Mouse (Mus musculus): ENCODE measurements around the gene Trim60. TPM values are rescaled to one million over a fixed set of nuclear protein-coding genes. Genes with fewer than 3 reads are reported as not detected.

Trim60 gene
- total and polyA plus RNA-seq, 3 experiments: not detected

DNA sequence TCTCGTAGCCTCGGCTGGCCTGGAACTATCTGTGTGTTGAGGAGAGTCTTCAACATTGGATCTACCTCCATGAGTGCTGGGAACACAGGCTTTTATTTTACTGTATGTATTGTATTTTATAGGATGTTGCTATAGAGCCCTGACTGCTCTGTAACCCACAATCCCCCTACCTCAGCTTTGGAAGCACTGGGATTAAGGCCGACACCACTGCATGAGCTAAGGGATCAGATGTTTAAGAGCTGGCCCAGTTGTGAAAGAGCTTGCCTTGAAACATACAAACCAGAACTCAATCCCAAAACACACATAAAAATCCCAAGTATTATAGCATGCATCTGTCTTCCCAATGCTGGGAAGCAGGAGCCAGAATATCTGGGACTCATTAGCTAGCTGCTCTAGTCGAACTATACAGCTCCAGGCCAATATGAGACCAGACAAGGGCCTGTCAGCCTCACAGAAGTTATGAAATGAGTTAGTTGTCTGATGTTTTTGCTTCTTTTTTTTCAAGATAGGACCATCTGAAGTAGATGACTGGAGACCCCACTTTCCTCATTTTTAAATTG lies 19.5 kb downstream of the Trim60 start:
- TF ChIP-seq SMC3 (IDR thresholded peaks at IDR 0.05; ENCODE audit: low read depth, low read length): no peak
- TF ChIP-seq CTCF (IDR thresholded peaks at IDR 0.05 in 2 of 3, conservative IDR thresholded peaks at IDR 0.05 in 1 of 3; ENCODE audit: control insufficient read depth in 1 of 3, insufficient read depth in 1 of 3, low read depth in 2 of 3, low read length in 3 of 3, poor library complexity in 1 of 3, severe bottlenecking in 1 of 3): no peak
- no peak for TF ChIP-seq JUND (IDR thresholded peaks at IDR 0.05; ENCODE audit: low read depth, low read length)
- TF ChIP-seq GATA1 (IDR thresholded peaks at IDR 0.05; ENCODE audit: low read depth, low read length): no peak
- no peak for TF ChIP-seq ZNF384 (IDR thresholded peaks at IDR 0.05; ENCODE audit: low read depth, low read length)
- TF ChIP-seq MAZ (IDR thresholded peaks at IDR 0.05; ENCODE audit: low read depth, low read length): no peak
- TF ChIP-seq ZC3H11A (IDR thresholded peaks at IDR 0.05; ENCODE audit: low read depth, low read length): no peak
- no peak for TF ChIP-seq UBTF (IDR thresholded peaks at IDR 0.05; ENCODE audit: borderline replicate concordance, insufficient read depth, low read depth, low read length)
- TF ChIP-seq MAX (IDR thresholded peaks at IDR 0.05; ENCODE audit: low read length): no peak
- no peak for TF ChIP-seq ZKSCAN1 (IDR thresholded peaks at IDR 0.05; ENCODE audit: low read depth, low read length)
- TF ChIP-seq E2F4 (IDR thresholded peaks at IDR 0.05; ENCODE audit: borderline replicate concordance, low read depth, low read length): no peak
- TF ChIP-seq TBP (IDR thresholded peaks at IDR 0.05; ENCODE audit: low read depth, low read length): no peak
- no peak for TF ChIP-seq TAL1 (IDR thresholded peaks at IDR 0.05; ENCODE audit: low read length)
- Histone ChIP-seq H3K27me3 (ENCODE audit: control insufficient read depth in 1 of 2, insufficient read depth in 2 of 2, low read length in 2 of 2) (no peaks in the 10 kb centered on the region), H3K9ac (ENCODE audit: control insufficient read depth, low read depth, low read length, poor library complexity, severe bottlenecking) (no peak overlapping the region), H3K36me3 (ENCODE audit: control insufficient read depth in 1 of 2, insufficient read depth in 2 of 2, low read length in 2 of 2) (no peaks in the 10 kb centered on the region), H3K4me3 (ENCODE audit: control insufficient read depth in 1 of 2, insufficient read depth in 1 of 2, low read depth in 2 of 2, low read length in 2 of 2) (no peak overlapping the region), H3K4me1 (ENCODE audit: control insufficient read depth in 1 of 2, insufficient read depth in 2 of 2, low read length in 2 of 2) (no peaks in the 10 kb centered on the region), H3K27ac (ENCODE audit: control insufficient read depth, low read depth, low read length) (no peak overlapping the region), H3K79me2 (ENCODE audit: control insufficient read depth, insufficient read depth, low read length, poor library complexity) (no peaks in the 10 kb centered on the region), H3K9me3 (replicated peaks; ENCODE audit: insufficient read depth, low read length) (no peaks in the 10 kb centered on the region)
- DNase-seq (ENCODE audit: low read depth, low spot score): no peak

DNA sequence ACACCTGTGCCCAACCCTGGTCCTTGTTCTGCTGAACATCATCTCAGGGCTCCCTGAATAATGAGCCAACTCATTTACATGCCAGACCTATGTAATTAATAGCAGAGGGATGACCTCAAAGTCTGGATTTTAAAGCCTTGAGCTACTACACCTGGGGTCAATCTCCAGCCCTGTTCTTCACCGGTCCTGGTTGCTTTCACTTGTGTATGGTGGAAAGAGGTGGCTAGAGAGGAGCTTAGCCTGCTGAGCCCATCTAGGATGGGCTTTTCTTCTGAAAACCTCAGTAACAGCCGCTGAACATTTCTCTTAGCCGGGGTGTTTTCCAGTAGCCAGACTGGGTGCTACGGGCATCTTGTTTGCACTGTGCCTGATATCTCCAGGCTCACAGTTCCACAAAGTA lies 30.7 kb downstream of the Trim60 start, which contains the start of gene Trim75:
TSS of gene Trim75 (minus strand) at position 101 of the 400 bp plus-strand sequence.
- DNase-seq (ENCODE audit: low read depth, low spot score): no peak
- TF ChIP-seq NELFE (IDR thresholded peaks at IDR 0.05; ENCODE audit: low read depth, low read length): no peak
- TF ChIP-seq MYC (IDR thresholded peaks at IDR 0.05; ENCODE audit: low read depth, low read length): no peak
- no peak for TF ChIP-seq TBP (IDR thresholded peaks at IDR 0.05; ENCODE audit: low read depth, low read length)
- TF ChIP-seq POLR2AphosphoS5 (IDR thresholded peaks at IDR 0.05; ENCODE audit: borderline replicate concordance, low read depth, low read length): no peak
- TF ChIP-seq HCFC1 (IDR thresholded peaks at IDR 0.05; ENCODE audit: low read depth, low read length): no peak
- no peak for TF ChIP-seq KAT2A (conservative IDR thresholded peaks at IDR 0.05; ENCODE audit: low read depth, low read length)
- no peak for TF ChIP-seq USF2 (IDR thresholded peaks at IDR 0.05; ENCODE audit: borderline replicate concordance in 1 of 2, insufficient read depth in 1 of 2, low read depth in 1 of 2, low read length in 2 of 2)
- TF ChIP-seq ZMIZ1 (IDR thresholded peaks at IDR 0.05; ENCODE audit: low read depth, low read length): no peak
- no peak for TF ChIP-seq GATA1 (IDR thresholded peaks at IDR 0.05; ENCODE audit: low read depth, low read length)
- TF ChIP-seq CTCF (IDR thresholded peaks at IDR 0.05 in 2 of 3, conservative IDR thresholded peaks at IDR 0.05 in 1 of 3; ENCODE audit: control insufficient read depth in 1 of 3, insufficient read depth in 1 of 3, low read depth in 2 of 3, low read length in 3 of 3, poor library complexity in 1 of 3, severe bottlenecking in 1 of 3): no peak
- TF ChIP-seq MAX (IDR thresholded peaks at IDR 0.05; ENCODE audit: low read length): no peak
- TF ChIP-seq ETS1 (IDR thresholded peaks at IDR 0.05; ENCODE audit: low read depth, low read length): no peak

More for the DNA sequence above, 30.7 kb downstream of the Trim60 start, which contains the start of gene Trim75:
- Histone ChIP-seq H3K4me1 (ENCODE audit: control insufficient read depth in 1 of 2, insufficient read depth in 2 of 2, low read length in 2 of 2) (no peaks in the 10 kb centered on the region), H3K79me2 (ENCODE audit: control insufficient read depth, insufficient read depth, low read length, poor library complexity) (no peaks in the 10 kb centered on the region), H3K27ac (ENCODE audit: control insufficient read depth, low read depth, low read length) (no peak within 1 kb of the TSS), H3K36me3 (ENCODE audit: control insufficient read depth in 1 of 2, insufficient read depth in 2 of 2, low read length in 2 of 2) (no peaks in the 10 kb centered on the region), H3K27me3 (ENCODE audit: control insufficient read depth in 1 of 2, insufficient read depth in 2 of 2, low read length in 2 of 2) (no peaks in the 10 kb centered on the region), H3K9ac (ENCODE audit: control insufficient read depth, low read depth, low read length, poor library complexity, severe bottlenecking) (no peak within 1 kb of the TSS), H3K4me3 (ENCODE audit: control insufficient read depth in 1 of 2, insufficient read depth in 1 of 2, low read depth in 2 of 2, low read length in 2 of 2) (no peak within 1 kb of the TSS), H3K9me3 (replicated peaks; ENCODE audit: insufficient read depth, low read length) (no peaks in the 10 kb centered on the region)
